Mouse (Mus musculus) hindbrain, embryonic 11.5 days (tissue): Measurements from ENCODE around the gene Dntt. TPM values are rescaled to one million over a fixed set of nuclear protein-coding genes. Genes with fewer than 3 reads are reported as not detected.

ENCODE experiments used
- polyA plus RNA-seq: library from polyadenylated mRNA; unstranded; fragments of >200 nt; fragmentation: Nextera tagmentation; extraction: Ambion mirVana; gene quantifications from 2 replicates; pipeline ENCODE4 v1.2.1, GENCODE M21; 2014

Gene Dntt
- polyA plus RNA-seq, 1 experiment from 2014 or later, result not detected

Other genes starting within 250 kb of the Dntt start
- gene Ccnj, start 198.0 kb upstream of the Dntt start, polyA plus RNA-seq, result 30.9 and 40.8 TPM in 2 replicates
- gene Zfp518a, start 134.6 kb upstream of the Dntt start, polyA plus RNA-seq, result 14.6 and 15.4 TPM in 2 replicates
- 0.33 and 0.36 TPM in 2 replicates for gene Blnk, start 34.7 kb upstream of the Dntt start, polyA plus RNA-seq
- not detected in 2 replicates for gene Opalin, start 47.8 kb downstream of the Dntt start, polyA plus RNA-seq
- 0.63 and 0.76 TPM in 2 replicates for gene Tll2, start 177.6 kb downstream of the Dntt start, polyA plus RNA-seq
- gene Tm9sf3, start 234.7 kb downstream of the Dntt start, polyA plus RNA-seq, result 108 and 151 TPM in 2 replicates